Mouse (Mus musculus): Measurements from ENCODE around the gene Mamdc4. TPM values are rescaled to one million over a fixed set of nuclear protein-coding genes. Genes with fewer than 3 reads are reported as not detected.

Mamdc4 gene
- polyA plus RNA-seq (2015; fragmentation: Nextera tagmentation; extraction: Ambion mirVana) = 1.3 and 2.6 TPM in 2 replicates

GRCm38 (mm10) chr2:25574579-25575431, at the start of gene Mamdc4, which contains the start of gene Phpt1:
Gene Mamdc4 (minus strand): TSS chr2:25574845.
Gene Phpt1 (minus strand): TSS chr2:25575224.

DNA sequence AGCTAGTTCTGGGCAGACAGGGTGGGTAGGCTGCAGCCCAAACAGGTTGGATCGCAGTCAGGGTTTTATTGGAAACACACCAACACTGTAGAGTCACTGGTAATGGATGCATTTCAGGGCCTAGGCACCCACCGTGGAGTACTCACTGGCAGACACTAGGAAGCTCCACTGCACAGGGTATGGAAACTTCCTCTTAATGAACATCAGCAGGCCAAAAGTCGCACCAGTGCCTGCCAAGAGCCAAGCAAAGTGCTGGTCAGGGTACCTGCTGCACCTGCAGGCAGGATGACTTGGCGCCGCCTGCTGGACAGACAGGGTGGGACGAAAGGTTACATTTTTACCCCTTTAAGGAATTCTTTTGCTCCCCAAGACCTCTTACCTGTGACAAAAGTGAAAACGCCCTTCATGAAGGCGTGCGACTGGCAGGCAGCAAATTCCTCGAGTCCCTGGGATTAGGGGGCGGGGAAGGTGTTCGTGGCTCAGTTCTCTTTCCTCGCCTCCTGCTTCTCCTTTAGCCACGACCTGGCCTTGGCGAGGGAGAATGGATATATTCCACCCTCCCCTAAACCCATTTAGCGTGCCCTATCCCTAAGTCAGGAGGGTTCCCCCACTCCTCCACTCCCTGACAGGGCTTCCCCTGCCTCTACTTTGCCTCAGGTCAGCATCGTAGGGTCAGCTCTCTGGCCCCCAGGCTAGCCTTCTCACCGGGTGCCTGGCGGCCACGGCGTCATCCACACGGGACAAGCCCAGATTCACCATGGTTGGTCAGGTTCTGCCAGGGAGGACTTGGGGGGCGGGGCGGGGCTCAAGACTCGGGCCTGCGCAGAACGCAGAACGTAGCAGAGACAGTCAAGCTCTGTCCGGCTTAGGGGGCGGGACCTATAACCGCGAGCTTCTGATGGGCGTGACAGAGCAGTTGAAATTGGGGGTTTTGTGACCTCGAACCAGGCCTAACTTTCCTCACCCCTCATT, 46.9 kb upstream of the Mamdc4 start, which contains the start of gene Tmem141:
TSS of gene Tmem141 (minus strand) at position 777 of the 972 bp plus-strand sequence.

GRCm38 (mm10) chr2:25617578-25617977, 42.9 kb upstream of the Mamdc4 start, which contains the start of gene Ccdc183:
Gene Ccdc183 (minus strand): TSS chr2:25617678.

DNA sequence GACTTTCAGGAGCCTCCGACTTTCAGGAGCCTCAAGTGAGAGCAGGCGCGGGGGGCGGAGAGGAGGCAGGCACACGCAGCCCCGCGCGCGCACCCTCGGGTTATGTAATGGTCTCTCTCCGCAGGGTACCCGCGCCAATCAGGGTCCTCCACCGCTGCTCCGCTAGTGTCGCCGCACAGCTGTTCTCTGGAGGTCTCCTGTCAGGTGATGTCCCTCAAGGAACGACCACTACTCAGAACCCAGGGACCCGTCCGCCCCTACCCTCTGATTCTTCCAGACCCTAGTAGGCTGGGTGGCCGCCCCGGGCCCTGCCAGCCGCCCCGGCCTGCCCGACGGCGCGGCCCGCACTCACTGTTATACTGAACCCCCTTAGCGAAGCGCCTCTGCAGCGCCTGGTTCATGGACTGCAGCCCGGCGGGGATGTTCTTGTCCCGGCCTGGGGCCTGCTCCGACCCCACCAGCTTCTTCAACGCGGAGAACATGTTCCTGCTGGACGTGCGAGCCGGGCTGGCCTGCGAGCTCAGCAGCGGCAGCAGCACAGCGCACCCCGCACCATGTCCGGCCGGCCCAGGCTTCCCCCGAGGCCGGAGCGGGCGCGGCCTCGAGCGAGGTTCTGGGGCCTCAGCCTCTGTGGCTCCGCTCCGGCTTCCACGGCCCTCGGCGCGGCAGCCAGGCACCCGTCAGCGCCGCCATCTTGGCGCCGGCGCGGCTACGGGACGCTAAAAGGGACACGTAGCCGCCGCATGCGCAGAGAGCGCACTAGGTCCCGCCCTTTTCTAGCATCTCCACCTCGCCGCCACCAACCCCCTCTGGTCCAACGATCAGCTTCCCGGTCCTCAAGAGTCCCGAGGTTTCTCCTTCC, 33.3 kb upstream of the Mamdc4 start, which contains the start of gene Rabl6:
TSS of gene Rabl6 (minus strand) at position 761 of the 862 bp plus-strand sequence.

DNA sequence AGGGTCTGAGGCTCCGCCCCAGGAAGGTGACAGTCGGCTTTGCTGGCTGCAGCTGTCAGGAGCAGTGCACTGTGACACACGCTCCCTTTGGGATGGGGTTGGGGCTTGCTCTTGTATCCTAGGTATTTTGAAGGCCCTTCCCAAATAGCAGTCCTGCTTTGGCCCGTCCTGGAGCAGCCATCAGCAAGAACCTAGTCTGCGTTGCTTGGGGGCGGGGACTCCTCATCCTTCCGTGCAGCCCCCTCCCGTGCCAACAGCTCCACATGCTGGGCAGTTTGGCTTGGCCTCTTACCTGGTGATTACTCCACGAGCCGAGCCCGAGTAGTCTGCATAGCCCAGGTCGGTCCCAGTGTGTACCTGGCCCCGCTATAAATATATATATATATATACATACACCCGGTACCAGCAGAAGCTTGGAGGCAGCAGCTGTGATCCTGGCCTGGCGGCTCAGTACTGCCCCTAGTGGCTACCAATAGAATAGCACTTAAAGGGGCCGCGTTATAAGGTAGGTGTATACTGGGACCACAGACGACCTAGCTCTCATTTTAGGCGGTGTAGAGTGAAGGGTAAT, 6.7 kb upstream of the Mamdc4 start, which contains the start of gene Ajm1:
TSS of gene Ajm1 (minus strand) at position 464 of the 571 bp plus-strand sequence.

GRCm38 (mm10) chr2:25557221-25557963, 17.3 kb downstream of the Mamdc4 start, which contains the start of gene Edf1:
Gene Edf1 (plus strand): TSS chr2:25557847.

GRCm38 (mm10) chr2:25546811-25547491, 27.7 kb downstream of the Mamdc4 start, which contains the start of gene Traf2:
Gene Traf2 (minus strand): TSS chr2:25546940.

Other genes starting within 250 kb of the Mamdc4 start
- gene Man1b1, start 242.5 kb downstream of the Mamdc4 start, polyA plus RNA-seq (2015; fragmentation: Nextera tagmentation; extraction: Ambion mirVana) = 47.2 and 52.7 TPM in 2 replicates
- 30.8 and 45.6 TPM in 2 replicates for gene Dpp7, start 218.5 kb downstream of the Mamdc4 start, polyA plus RNA-seq (2015; fragmentation: Nextera tagmentation; extraction: Ambion mirVana)
- 40.5 and 44.9 TPM in 2 replicates for gene Uap1l1, start 209.2 kb downstream of the Mamdc4 start, polyA plus RNA-seq (2015; fragmentation: Nextera tagmentation; extraction: Ambion mirVana)
- 8.1 and 10.7 TPM in 2 replicates for gene Sapcd2, start 202.5 kb downstream of the Mamdc4 start, polyA plus RNA-seq (2015; fragmentation: Nextera tagmentation; extraction: Ambion mirVana)
- gene Entpd2, start 179.0 kb downstream of the Mamdc4 start, polyA plus RNA-seq (2015; fragmentation: Nextera tagmentation; extraction: Ambion mirVana) = 13.6 and 20.3 TPM in 2 replicates
- 93.9 and 115 TPM in 2 replicates for gene Npdc1, start 175.5 kb downstream of the Mamdc4 start, polyA plus RNA-seq (2015; fragmentation: Nextera tagmentation; extraction: Ambion mirVana)
- 0.14 and 0.22 TPM in 2 replicates for gene Fut7, start 151.6 kb downstream of the Mamdc4 start, polyA plus RNA-seq (2015; fragmentation: Nextera tagmentation; extraction: Ambion mirVana)
- gene Abca2, start 146.1 kb downstream of the Mamdc4 start, polyA plus RNA-seq (2015; fragmentation: Nextera tagmentation; extraction: Ambion mirVana) = 4.9 and 6.6 TPM in 2 replicates
- 6.1 and 6.2 TPM in 2 replicates for gene Clic3, start 118.0 kb downstream of the Mamdc4 start, polyA plus RNA-seq (2015; fragmentation: Nextera tagmentation; extraction: Ambion mirVana)
- 53.8 and 58.8 TPM in 2 replicates for gene Paxx, start 113.8 kb downstream of the Mamdc4 start, polyA plus RNA-seq (2015; fragmentation: Nextera tagmentation; extraction: Ambion mirVana)
- 8.3 and 9.6 TPM in 2 replicates for gene Ptgds, start 104.8 kb downstream of the Mamdc4 start, polyA plus RNA-seq (2015; fragmentation: Nextera tagmentation; extraction: Ambion mirVana)
- gene Lcn12, start 80.9 kb downstream of the Mamdc4 start, polyA plus RNA-seq (2015; fragmentation: Nextera tagmentation; extraction: Ambion mirVana) = not detected in 2 replicates
- gene Fbxw5, start 74.1 kb downstream of the Mamdc4 start, polyA plus RNA-seq (2015; fragmentation: Nextera tagmentation; extraction: Ambion mirVana) = 52.9 and 75.8 TPM in 2 replicates
- gene C8g, start 73.1 kb downstream of the Mamdc4 start, polyA plus RNA-seq (2015; fragmentation: Nextera tagmentation; extraction: Ambion mirVana) = 6.4 and 7.1 TPM in 2 replicates
- 15.4 and 20.6 TPM in 2 replicates for gene Traf2, start 27.9 kb downstream of the Mamdc4 start, polyA plus RNA-seq (2015; fragmentation: Nextera tagmentation; extraction: Ambion mirVana)
- 273 and 345 TPM in 2 replicates for gene Edf1, start 17.0 kb downstream of the Mamdc4 start, polyA plus RNA-seq (2015; fragmentation: Nextera tagmentation; extraction: Ambion mirVana)
- gene Phpt1, start 379 bp upstream of the Mamdc4 start, polyA plus RNA-seq (2015; fragmentation: Nextera tagmentation; extraction: Ambion mirVana) = 140 and 158 TPM in 2 replicates
- 1.3 and 2.1 TPM in 2 replicates for gene Ajm1, start 6.9 kb upstream of the Mamdc4 start, polyA plus RNA-seq (2015; fragmentation: Nextera tagmentation; extraction: Ambion mirVana)
- gene Rabl6, start 33.7 kb upstream of the Mamdc4 start, polyA plus RNA-seq (2015; fragmentation: Nextera tagmentation; extraction: Ambion mirVana) = 42.6 and 68.2 TPM in 2 replicates
- 0.50 and 0.87 TPM in 2 replicates for gene Ccdc183, start 42.8 kb upstream of the Mamdc4 start, polyA plus RNA-seq (2015; fragmentation: Nextera tagmentation; extraction: Ambion mirVana)
- gene Tmem141, start 47.2 kb upstream of the Mamdc4 start, polyA plus RNA-seq (2015; fragmentation: Nextera tagmentation; extraction: Ambion mirVana) = 124 and 149 TPM in 2 replicates
- 55.5 and 82.4 TPM in 2 replicates for gene Fcna, start 53.2 kb upstream of the Mamdc4 start, polyA plus RNA-seq (2015; fragmentation: Nextera tagmentation; extraction: Ambion mirVana)
- not detected in 2 replicates for gene Lcn8, start 78.3 kb upstream of the Mamdc4 start, polyA plus RNA-seq (2015; fragmentation: Nextera tagmentation; extraction: Ambion mirVana)
- 0.21 and 0.44 TPM in 2 replicates for gene Lcn5, start 83.1 kb upstream of the Mamdc4 start, polyA plus RNA-seq (2015; fragmentation: Nextera tagmentation; extraction: Ambion mirVana)
- 0.48 TPM in 1 of 2 replicates, not detected in the other for gene Lcn6, start 101.9 kb upstream of the Mamdc4 start, polyA plus RNA-seq (2015; fragmentation: Nextera tagmentation; extraction: Ambion mirVana)
- gene Lcn10, start 107.9 kb upstream of the Mamdc4 start, polyA plus RNA-seq (2015; fragmentation: Nextera tagmentation; extraction: Ambion mirVana) = not detected in 2 replicates
- 3.7 and 14.1 TPM in 2 replicates for gene Obp2a, start 125.2 kb upstream of the Mamdc4 start, polyA plus RNA-seq (2015; fragmentation: Nextera tagmentation; extraction: Ambion mirVana)
- gene Bmyc, start 131.9 kb upstream of the Mamdc4 start, polyA plus RNA-seq (2015; fragmentation: Nextera tagmentation; extraction: Ambion mirVana) = 110 and 186 TPM in 2 replicates
- gene Obp2b, start 162.2 kb upstream of the Mamdc4 start, polyA plus RNA-seq (2015; fragmentation: Nextera tagmentation; extraction: Ambion mirVana) = not detected in 2 replicates
- gene Lcn3, start 190.7 kb upstream of the Mamdc4 start, polyA plus RNA-seq (2015; fragmentation: Nextera tagmentation; extraction: Ambion mirVana) = not detected in 2 replicates
- not detected in 2 replicates for gene Lcn11, start 202.2 kb upstream of the Mamdc4 start, polyA plus RNA-seq (2015; fragmentation: Nextera tagmentation; extraction: Ambion mirVana)
- gene Gm13539, start 207.4 kb upstream of the Mamdc4 start, polyA plus RNA-seq (2015; fragmentation: Nextera tagmentation; extraction: Ambion mirVana) = not detected in 2 replicates
- not detected in 2 replicates for gene Glt6d1, start 241.0 kb upstream of the Mamdc4 start, polyA plus RNA-seq (2015; fragmentation: Nextera tagmentation; extraction: Ambion mirVana)
- not detected in 2 replicates for gene Lcn9, start 248.3 kb upstream of the Mamdc4 start, polyA plus RNA-seq (2015; fragmentation: Nextera tagmentation; extraction: Ambion mirVana)

All from adrenal gland, postnatal 0 days (tissue).